Mouse (Mus musculus) brown adipose tissue, adult 24 weeks (tissue): ENCODE results near the gene Mettl16. TPM values are rescaled to one million over a fixed set of nuclear protein-coding genes. Genes with fewer than 3 reads are reported as not detected.
A peak's percentile ranks its signal among the peaks of the same experiment; 100 is the strongest.
"Not testable (repeated sequence)": the region's sequence is repeated elsewhere in the genome, so short reads cannot be mapped to it uniquely, and the experiment has no call there.

Source experiments
- H3K27ac ChIP-seq: fragments of 200-500 bp; replicated peaks from 2 replicates; pipeline ENCODE4 v1.5.1; 2012; ENCODE audit warnings: low read depth, mild to moderate bottlenecking, low read length
- H3K4me1 ChIP-seq: fragments of 200-500 bp; 2 replicates; pipeline ENCODE4 v1.6.1; 2012; ENCODE audit warnings: low read length, mixed read lengths; ENCODE audit not compliant: control insufficient read depth, insufficient read depth, insufficient read length
- H3K4me3 ChIP-seq: fragments of 200-500 bp; 2 replicates; pipeline ENCODE4 v1.5.1; 2012; ENCODE audit warnings: low read depth, mild to moderate bottlenecking, low read length, moderate library complexity; ENCODE audit not compliant: insufficient read depth
- polyA plus RNA-seq: library from polyadenylated mRNA; stranded (reverse); fragments of >200 nt; gene quantifications from 2 replicates; pipeline ENCODE4 v1.2.4, GENCODE M21; 2012; ENCODE audit not compliant: missing spikeins, insufficient read depth, insufficient read length

The Mettl16 gene
- polyA plus RNA-seq, 1 experiment = 11.1 TPM

DNA sequence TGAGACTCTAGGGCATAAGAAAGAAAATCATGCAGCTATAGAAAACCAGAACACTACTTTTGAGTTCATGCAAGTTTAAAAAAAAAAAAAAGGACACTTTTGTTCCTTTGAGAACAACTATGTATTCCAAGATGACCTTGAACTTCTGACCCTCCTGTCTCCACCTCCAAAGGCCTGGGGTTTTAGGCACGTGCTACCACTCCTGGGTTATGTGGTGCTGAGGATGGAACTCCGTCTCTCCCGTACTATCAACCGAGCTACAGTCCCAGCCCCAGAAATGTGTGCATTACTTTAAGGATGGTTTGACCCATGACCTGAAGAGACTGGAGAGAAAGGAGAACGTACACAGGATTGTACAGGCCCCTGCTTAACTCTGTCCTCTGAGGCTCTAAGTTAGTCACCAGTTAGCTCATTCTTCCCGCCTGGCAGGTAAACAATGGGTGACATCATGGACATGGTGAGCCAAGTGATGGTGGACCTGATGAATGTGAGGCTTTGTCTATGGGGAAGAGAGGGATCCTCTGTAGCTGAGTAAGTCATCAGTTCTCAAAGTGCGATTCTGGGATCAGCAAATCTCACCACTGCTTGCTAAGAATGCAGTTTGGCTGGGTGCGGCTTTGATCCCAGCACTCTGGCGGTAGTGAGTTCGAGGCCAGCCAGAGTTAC lies 6.5 kb upstream of the Mettl16 start:
- no peaks in the 10 kb centered on the region for H3K4me1 ChIP-seq
- H3K4me3 ChIP-seq = no peak overlapping the region
- no peak overlapping the region for H3K27ac ChIP-seq

DNA sequence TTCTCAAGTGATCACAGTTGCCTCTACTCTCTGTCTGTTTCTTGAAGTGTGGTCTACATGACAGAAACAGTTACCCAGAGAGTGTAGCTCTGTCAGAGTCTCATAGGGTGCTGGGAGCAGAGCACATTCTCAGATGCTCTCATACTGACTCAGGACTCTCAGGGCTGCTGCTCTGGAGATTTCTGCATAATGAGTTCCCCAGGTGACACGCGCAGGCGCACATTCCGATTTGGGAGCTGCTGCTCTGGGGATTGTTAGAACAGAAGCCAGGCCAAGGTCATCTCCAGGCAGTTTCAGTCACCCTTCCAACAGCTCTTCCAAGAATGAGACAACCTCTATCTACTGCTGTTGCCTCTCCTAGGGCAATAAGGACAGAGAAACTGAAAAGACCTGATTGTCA lies 3.2 kb upstream of the Mettl16 start:
- Histone ChIP-seq H3K4me1 (peaks cover 3% of the 10 kb centered on the region), H3K27ac (no peak overlapping the region), H3K4me3 (no peak overlapping the region)

DNA sequence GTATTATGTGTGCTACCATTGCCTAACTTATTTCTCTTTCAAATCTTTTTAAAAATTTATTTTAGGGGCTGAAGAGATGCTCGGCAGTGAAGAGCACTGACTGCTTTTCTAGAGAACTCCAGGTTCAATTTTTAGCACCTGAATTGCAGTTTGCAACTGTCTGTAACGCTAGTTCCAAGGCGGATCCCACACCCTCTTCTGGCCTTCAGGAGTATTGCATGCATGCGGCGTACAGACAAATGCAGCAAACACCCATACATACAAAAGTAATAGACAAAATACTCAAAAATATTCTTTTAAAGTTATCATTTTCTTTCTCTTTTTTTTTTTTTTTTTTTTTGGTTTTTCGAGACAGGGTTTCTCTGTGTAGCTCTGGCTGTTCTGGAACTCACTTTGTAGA lies 2.6 kb upstream of the Mettl16 start:
- Histone ChIP-seq H3K4me1 (peaks cover 3% of the 10 kb centered on the region), H3K27ac (no peak overlapping the region), H3K4me3 (no peak overlapping the region)

GRCm38 (mm10) chr11:74770037-74770436 lies 593 bp upstream of the Mettl16 start:
- Histone ChIP-seq H3K4me1 (peaks cover 3% of the 10 kb centered on the region), H3K4me3 (no peak overlapping the region; the same call in 1 of the 2 replicates), H3K27ac (no peak overlapping the region)

- H3K4me3 ChIP-seq = peak overlapping the region; percentile 92
- peak overlapping the region; percentile 76 for H3K27ac ChIP-seq
- H3K4me1 ChIP-seq = peaks cover 3% of the 10 kb centered on the region
Observed at GRCm38 (mm10) chr11:74771234-74771633, 604 bp downstream of the Mettl16 start.

DNA sequence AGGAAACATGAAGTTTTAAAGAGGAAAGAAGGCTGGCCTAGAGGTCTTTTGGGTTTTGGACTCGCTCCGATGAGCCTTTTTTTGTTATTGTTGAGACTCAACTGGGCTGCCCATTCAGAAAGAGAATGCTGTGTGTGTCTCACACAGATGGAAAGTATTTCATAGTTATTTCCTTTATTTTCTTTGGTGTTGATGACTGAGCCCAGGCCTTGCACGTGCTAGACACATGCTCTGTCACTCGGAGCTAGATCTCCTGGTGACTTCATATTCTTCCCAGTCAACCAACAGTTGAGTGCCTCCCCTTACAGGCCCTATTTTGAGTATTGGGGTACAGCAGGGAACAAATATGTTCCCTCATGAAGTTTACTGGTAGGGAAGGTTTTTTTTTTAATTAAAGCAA lies 1.0 kb downstream of the Mettl16 start:
- Histone ChIP-seq H3K4me1 (peaks cover 3% of the 10 kb centered on the region), H3K4me3 (peak overlapping the region; percentile 92; the same call in 1 of the 2 replicates), H3K27ac (no peak overlapping the region)

GRCm38 (mm10) chr11:74772386-74772785 lies 1.8 kb downstream of the Mettl16 start:
- peaks cover 3% of the 10 kb centered on the region for H3K4me1 ChIP-seq
- H3K27ac ChIP-seq = no peak overlapping the region
- H3K4me3 ChIP-seq = no peak overlapping the region

- no peak overlapping the region for H3K27ac ChIP-seq
- H3K4me1 ChIP-seq = no peaks in the 10 kb centered on the region
- H3K4me3 ChIP-seq = no peak overlapping the region
Observed at GRCm38 (mm10) chr11:74792874-74793273, 22.2 kb downstream of the Mettl16 start.

- no peak overlapping the region for H3K4me3 ChIP-seq
- H3K27ac ChIP-seq = no peak overlapping the region
- H3K4me1 ChIP-seq = peaks cover 2% of the 10 kb centered on the region; the same call in 1 of the 2 replicates
Observed at GRCm38 (mm10) chr11:74800658-74801057, 30.0 kb downstream of the Mettl16 start.

DNA sequence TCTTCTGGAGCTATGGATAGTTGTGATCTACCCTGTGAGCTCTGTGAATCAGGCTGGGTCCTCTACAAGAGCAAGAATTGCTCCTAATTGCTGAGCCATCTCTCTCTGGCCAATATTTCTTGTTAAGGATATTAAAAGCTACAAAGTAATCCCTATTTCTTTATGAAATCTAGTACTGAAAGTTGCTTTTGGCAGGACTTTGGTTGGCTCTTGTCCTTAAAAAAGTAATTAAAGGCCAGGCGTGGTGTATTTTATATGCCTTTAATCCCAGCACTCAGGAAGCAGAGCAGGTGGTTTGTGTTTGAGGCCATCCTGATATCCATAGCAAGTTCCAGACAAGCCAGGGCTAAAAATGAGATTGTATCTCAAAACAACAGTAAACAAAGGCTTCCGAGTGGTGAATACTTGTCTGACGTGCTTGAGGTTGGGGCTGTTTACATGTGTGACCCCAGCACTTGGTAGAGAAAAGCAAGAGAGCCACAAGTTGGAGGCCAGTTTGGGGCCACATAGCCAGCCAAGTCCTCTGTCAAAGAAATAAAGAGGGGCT lies 33.5 kb downstream of the Mettl16 start:
- H3K27ac ChIP-seq = no peak overlapping the region

DNA sequence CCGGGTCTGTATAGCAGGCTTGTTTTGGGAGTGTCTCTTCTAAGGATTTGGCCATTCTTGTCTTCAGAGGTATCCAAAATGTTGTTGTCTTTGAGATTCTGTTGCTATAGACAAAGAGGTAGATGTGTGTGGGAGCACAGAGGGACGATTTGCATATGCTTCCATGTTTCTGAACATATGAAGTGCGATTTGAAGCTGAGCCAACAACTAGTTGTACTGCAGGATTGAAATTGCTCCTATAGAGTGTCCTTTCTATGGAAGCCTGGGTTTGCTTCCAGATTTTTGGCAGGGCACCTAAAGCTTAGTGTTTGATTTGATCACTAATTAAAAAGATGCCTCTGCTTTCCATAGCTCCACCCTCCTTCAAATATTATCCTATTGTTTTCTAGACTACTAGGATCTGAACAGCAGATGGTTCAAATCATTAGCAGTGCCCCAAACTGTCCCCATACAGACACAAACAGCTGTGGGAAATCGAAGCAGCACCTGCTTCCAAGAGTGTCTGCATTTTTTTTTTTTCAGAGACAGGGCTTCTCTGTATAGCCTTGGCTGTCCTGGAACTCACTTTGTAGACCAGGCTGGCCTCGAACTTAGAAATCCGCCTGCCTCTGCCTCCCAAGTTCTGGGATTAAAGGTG lies 36.7 kb downstream of the Mettl16 start:
- H3K4me1 ChIP-seq = no peaks in the 10 kb centered on the region
- no peak overlapping the region for H3K27ac ChIP-seq

More for the DNA sequence above, 33.5 kb downstream of the Mettl16 start:
- no peak overlapping the region for H3K4me3 ChIP-seq
- peaks cover 2% of the 10 kb centered on the region; the same call in 1 of the 2 replicates for H3K4me1 ChIP-seq

DNA sequence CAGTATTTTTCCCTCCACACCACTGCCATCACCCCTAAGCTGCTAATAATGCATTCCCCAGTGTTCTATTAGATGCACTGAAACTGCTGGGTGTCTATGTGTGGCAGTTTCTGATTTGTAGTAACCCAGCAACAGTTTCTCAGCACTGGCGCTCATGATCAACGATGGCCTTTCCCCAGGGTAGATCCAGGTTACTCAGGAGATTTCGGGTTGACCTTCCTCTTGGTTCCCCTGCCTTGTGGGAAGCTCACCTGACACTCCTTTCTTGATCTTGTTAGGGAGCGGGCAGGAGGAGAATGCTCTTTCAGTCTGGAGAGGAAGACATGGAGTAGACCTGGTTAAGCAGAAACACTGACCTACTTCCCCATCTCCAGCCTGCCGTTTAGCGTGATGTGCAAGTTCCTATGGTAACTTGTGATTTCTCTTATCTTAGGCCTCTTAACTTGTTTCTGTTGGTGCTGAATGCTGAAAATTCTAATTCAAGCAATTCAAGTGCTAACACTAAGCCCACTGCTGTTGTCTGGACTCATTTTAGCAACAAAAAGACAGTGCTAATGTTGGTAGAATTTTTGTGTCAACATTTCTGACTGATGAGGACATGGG lies 37.7 kb downstream of the Mettl16 start:
- Histone ChIP-seq H3K4me1 (no peaks in the 10 kb centered on the region), H3K4me3 (no peak overlapping the region), H3K27ac (no peak overlapping the region)

More for the DNA sequence above, 36.7 kb downstream of the Mettl16 start:
- H3K4me3 ChIP-seq = no peak overlapping the region

DNA sequence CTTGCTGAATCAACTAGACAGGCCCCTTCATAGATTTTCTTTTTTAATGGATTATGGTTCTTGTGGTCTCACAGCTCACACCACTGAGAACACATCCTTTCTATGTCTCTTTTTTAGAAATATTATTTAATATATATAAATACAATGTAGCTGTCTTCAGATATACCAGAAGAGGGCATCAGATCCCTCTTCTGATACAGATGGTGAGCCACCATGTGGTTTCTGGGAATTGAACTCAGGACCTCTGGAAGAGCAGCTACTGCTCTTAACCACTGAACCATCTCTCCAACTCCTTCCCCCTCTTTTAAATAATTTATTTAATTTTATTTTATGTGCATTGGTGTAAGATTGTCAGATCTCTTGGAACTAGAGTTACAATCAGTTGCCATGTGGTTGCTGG lies 39.5 kb downstream of the Mettl16 start:
- Histone ChIP-seq H3K4me1 (no peaks in the 10 kb centered on the region), H3K27ac (no peak overlapping the region), H3K4me3 (no peak overlapping the region)

DNA sequence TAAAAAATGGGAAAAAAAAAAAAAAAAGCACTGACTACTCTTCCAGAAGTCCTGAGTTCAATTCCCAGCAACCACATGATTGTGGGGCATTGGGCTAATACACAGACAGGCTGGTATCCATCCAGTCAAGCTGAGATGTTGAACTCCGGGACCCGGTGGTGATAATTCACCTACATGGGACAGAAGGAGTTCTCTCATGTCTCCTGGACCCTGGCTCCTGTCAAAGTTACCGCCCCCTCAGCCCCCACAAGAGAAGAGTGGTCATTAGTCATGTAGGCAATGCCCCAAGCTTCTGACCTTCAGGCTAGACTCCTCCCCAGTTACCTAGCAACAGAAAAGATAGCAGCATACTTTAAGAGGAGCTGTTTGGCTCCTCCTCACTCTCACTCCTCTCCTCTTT lies 40.4 kb downstream of the Mettl16 start:
- H3K27ac ChIP-seq, H3K4me3 ChIP-seq, H3K4me1 ChIP-seq: not testable (repeated sequence)

DNA sequence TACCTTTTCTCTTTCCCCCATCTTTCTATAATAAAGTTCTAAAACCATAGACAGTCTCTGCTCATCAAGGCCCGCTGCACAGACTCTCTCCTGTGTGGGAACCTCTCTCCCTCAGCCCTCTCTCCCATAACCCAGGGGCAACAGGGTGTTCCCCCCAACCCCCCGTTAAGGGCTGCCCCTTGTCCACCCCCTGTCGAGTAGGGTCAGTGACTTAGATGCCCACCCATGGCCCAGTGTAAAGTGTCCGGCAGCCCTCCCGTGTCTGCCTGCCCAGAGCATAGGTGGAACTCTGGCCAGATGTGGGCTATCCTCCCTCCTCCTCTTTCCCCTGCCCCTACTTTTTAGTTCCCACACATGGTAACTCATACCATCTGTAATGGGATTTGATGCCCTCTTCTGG lies 40.9 kb downstream of the Mettl16 start:
- Histone ChIP-seq H3K27ac (no peak overlapping the region), H3K4me3 (no peak overlapping the region), H3K4me1 (no peaks in the 10 kb centered on the region)
